Mouse (Mus musculus): ENCODE results near the gene Zfp280d. TPM values are rescaled to one million over a fixed set of nuclear protein-coding genes. Genes with fewer than 3 reads are reported as not detected.
"Not testable (repeated sequence)": the region's sequence is repeated elsewhere in the genome, so short reads cannot be mapped to it uniquely, and the experiment has no call there.

Gene Zfp280d
- polyA plus RNA-seq, 1 experiment, result 9.9 TPM

GRCm38 (mm10) chr9:72390321-72391077, 115.8 kb downstream of the Zfp280d start:
- WGBS, result 72% methylated on average over 12 of the region's 12 CpGs
- no peak for DNase-seq

DNA sequence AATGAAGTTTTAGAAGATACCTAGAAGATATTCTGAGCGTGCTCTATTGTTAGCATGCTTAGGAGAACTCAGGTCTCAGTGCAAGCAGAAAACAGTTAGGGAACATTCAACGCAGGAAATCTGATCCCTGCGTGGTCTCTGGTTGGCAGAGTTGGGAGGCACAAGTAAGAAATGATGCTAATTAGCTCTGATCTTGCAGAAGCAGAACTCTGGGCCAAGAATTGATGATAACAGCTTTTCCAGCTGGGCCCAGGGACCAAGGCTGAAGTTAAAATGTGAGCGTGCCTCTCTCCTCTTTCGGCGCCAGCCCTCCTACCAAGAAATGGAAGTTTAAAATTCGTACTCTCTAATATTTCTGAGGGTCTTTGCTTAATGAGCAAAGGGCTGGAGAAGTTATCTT, 118.0 kb downstream of the Zfp280d start:
- H3K4me1 ChIP-seq (ENCODE audit: control insufficient read depth, insufficient read depth, low read length), result no peaks in the 10 kb centered on the region
- H3K4me3 ChIP-seq (replicated peaks; ENCODE audit: extremely low read depth, low read depth, low read length), result no peak overlapping the region
- DNase-seq, result no peak
- no peak for TF ChIP-seq CTCF (IDR thresholded peaks at IDR 0.05; ENCODE audit: insufficient read depth, low read length)
- TF ChIP-seq POLR2A (IDR thresholded peaks at IDR 0.05; ENCODE audit: borderline replicate concordance, extremely low read depth, low read depth, low read length), result no peak
- WGBS, result 77% methylated on average over 7 of the region's 7 CpGs

More at GRCm38 (mm10) chr9:72390321-72391077, 115.8 kb downstream of the Zfp280d start:
- Histone ChIP-seq H3K4me1 (ENCODE audit: control insufficient read depth, insufficient read depth, low read length) (no peaks in the 10 kb centered on the region), H3K4me3 (replicated peaks; ENCODE audit: extremely low read depth, low read depth, low read length) (no peak overlapping the region)
- TF ChIP-seq POLR2A (IDR thresholded peaks at IDR 0.05; ENCODE audit: borderline replicate concordance, extremely low read depth, low read depth, low read length) (no peak), CTCF (IDR thresholded peaks at IDR 0.05; ENCODE audit: insufficient read depth, low read length) (no peak)

- Histone ChIP-seq H3K4me3 (replicated peaks; ENCODE audit: extremely low read depth, low read depth, low read length) (no peak overlapping the region), H3K4me1 (ENCODE audit: control insufficient read depth, insufficient read depth, low read length) (no peaks in the 10 kb centered on the region)
- TF ChIP-seq POLR2A (IDR thresholded peaks at IDR 0.05; ENCODE audit: borderline replicate concordance, extremely low read depth, low read depth, low read length), result no peak
- TF ChIP-seq CTCF (IDR thresholded peaks at IDR 0.05; ENCODE audit: insufficient read depth, low read length), result no peak
- 86% methylated on average over 15 of the region's 15 CpGs for WGBS
- no peak for DNase-seq
Observed at GRCm38 (mm10) chr9:72393238-72393637, 118.6 kb downstream of the Zfp280d start.

- TF ChIP-seq POLR2A (IDR thresholded peaks at IDR 0.05; ENCODE audit: borderline replicate concordance, extremely low read depth, low read depth, low read length), result no peak
- no peak for TF ChIP-seq CTCF (IDR thresholded peaks at IDR 0.05; ENCODE audit: insufficient read depth, low read length)
- no peaks in the 10 kb centered on the region for H3K4me1 ChIP-seq (ENCODE audit: control insufficient read depth, insufficient read depth, low read length)
- H3K4me3 ChIP-seq (replicated peaks; ENCODE audit: extremely low read depth, low read depth, low read length), result no peak overlapping the region
- WGBS, result 50% methylated on average over 8 of the region's 8 CpGs
- no peak for DNase-seq
Observed at GRCm38 (mm10) chr9:72393869-72394341, 119.2 kb downstream of the Zfp280d start.

GRCm38 (mm10) chr9:72400121-72400520, 125.5 kb downstream of the Zfp280d start:
- no peaks in the 10 kb centered on the region for H3K4me1 ChIP-seq (ENCODE audit: control insufficient read depth, insufficient read depth, low read length)

DNA sequence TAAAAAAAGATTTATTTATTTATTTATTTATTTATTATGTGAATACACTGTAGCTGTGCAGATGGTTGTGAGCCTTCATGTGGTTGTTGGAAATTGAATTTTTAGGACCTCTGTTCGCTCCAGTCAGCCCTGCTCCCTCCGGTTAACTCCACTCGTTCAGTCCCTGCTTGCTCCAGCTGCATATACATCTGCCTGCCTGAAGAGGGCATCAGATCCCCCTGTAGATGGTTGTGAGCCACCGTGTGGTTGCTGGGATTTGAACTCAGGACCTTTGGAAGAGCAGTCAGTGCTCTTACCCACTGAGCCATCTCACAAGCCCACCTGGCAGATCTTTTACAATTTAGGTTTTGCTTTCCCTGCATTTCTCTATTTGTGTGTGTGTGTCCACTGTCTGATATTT, 127.1 kb downstream of the Zfp280d start:
- DNase-seq; H3K4me1 ChIP-seq (ENCODE audit: control insufficient read depth, insufficient read depth, low read length); H3K4me3 ChIP-seq (replicated peaks; ENCODE audit: extremely low read depth, low read depth, low read length): not testable (repeated sequence)
- 61% methylated on average over 4 of the region's 4 CpGs for WGBS

More at GRCm38 (mm10) chr9:72400121-72400520, 125.5 kb downstream of the Zfp280d start:
- no peak for TF ChIP-seq CTCF (IDR thresholded peaks at IDR 0.05; ENCODE audit: insufficient read depth, low read length)
- TF ChIP-seq POLR2A (IDR thresholded peaks at IDR 0.05; ENCODE audit: borderline replicate concordance, extremely low read depth, low read depth, low read length), result no peak
- H3K4me3 ChIP-seq (replicated peaks; ENCODE audit: extremely low read depth, low read depth, low read length), result no peak overlapping the region
- no peak for DNase-seq
- WGBS, result 41% methylated on average over 4 of the region's 4 CpGs

DNA sequence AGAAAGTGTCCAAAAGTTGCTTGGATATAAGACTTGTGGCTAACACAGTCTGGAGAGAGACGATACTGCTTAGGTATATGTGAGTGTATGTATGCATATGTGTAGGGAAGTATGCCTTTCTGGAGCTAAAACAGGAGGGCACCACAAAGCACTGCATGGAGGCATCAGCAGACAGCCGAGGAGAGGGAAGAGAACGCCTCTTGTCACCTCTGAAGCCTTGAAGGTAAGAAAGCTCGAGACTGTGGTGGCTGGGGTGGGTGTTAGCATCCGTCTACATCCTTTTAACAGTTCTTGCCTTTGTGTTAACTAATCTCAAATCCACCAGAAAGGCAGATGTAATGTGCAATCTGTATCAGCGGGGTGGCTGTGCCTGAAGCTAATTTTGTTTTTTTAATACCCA, 128.8 kb downstream of the Zfp280d start:
- 0 out of 2 replicates have a peak, but pooled peaks cover 2% of the 10 kb centered on the region for H3K4me1 ChIP-seq (ENCODE audit: control insufficient read depth, insufficient read depth, low read length)
- TF ChIP-seq CTCF (IDR thresholded peaks at IDR 0.05; ENCODE audit: insufficient read depth, low read length) (no peak), POLR2A (IDR thresholded peaks at IDR 0.05; ENCODE audit: borderline replicate concordance, extremely low read depth, low read depth, low read length) (no peak)
- H3K4me3 ChIP-seq (replicated peaks; ENCODE audit: extremely low read depth, low read depth, low read length), result no peak overlapping the region
- 67% methylated on average over 6 of the region's 6 CpGs for WGBS
- DNase-seq, result no peak

GRCm38 (mm10) chr9:72404446-72404845, 129.8 kb downstream of the Zfp280d start:
- TF ChIP-seq POLR2A (IDR thresholded peaks at IDR 0.05; ENCODE audit: borderline replicate concordance, extremely low read depth, low read depth, low read length) (no peak), CTCF (IDR thresholded peaks at IDR 0.05; ENCODE audit: insufficient read depth, low read length) (no peak)
- 88% methylated on average over 8 of the region's 8 CpGs for WGBS
- Histone ChIP-seq H3K4me3 (replicated peaks; ENCODE audit: extremely low read depth, low read depth, low read length) (no peak overlapping the region), H3K4me1 (ENCODE audit: control insufficient read depth, insufficient read depth, low read length) (0 out of 2 replicates have a peak, but pooled peaks cover 2% of the 10 kb centered on the region)
- DNase-seq, result no peak

DNA sequence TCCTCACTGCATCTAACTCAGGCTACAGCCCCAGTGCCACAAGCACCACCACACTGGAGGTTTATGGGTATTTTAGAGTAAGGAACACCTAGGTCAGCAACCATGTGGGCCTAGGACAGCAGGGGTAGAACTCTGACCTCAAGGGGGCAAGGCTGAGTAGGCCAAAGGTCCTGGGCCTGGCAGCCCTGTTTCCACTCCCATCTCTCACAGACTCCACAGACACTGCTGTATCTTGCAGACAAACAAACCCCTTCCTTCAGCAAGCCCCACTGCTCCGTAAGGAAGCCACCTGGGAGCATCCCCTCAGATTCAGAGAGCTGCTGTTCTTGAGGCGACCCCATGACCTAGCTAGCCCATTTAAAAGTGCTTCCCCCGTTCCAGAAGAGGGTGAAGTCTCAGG, 130.3 kb downstream of the Zfp280d start:
- TF ChIP-seq CTCF (IDR thresholded peaks at IDR 0.05; ENCODE audit: insufficient read depth, low read length), result no peak
- TF ChIP-seq POLR2A (IDR thresholded peaks at IDR 0.05; ENCODE audit: borderline replicate concordance, extremely low read depth, low read depth, low read length), result no peak
- Histone ChIP-seq H3K4me3 (replicated peaks; ENCODE audit: extremely low read depth, low read depth, low read length) (no peak overlapping the region), H3K4me1 (ENCODE audit: control insufficient read depth, insufficient read depth, low read length) (0 out of 2 replicates have a peak, but pooled peaks cover 2% of the 10 kb centered on the region)
- WGBS, result 78% methylated on average over 3 of the region's 3 CpGs
- DNase-seq, result no peak

Data from lung, adult 2 months (tissue).